Comparison of ENCODE assay signal across 29 mouse cellular contexts in the genomic region with DNA sequence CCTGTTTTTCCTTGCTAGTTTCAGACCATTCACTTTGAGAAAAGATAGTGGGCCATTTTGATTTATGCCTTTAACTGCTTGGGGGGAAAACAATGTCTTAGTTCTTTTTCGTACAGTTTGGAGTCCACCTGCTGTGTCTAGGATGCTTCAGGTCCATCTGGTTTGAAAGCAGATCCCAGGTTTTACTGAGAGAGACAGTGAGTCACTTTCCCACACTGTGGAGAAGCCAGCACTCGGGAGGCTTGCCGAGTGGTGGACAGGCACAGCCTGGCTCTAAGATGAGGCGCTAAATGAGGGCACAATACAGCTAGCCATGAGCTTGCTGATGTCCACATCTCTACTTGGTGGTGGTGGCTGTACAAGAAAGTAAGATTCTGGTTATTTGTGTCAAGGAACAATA.
"Had no signal": no experiment of that assay in that cellular context is flagged by ENCODE, and none has a peak within 500 bp of the region (broad histone marks: within the 10 kb centered on the region; RNA-seq: fewer than 3 reads in every experiment).

No protein-coding gene starts in this region.

- H3K4me3 ChIP-seq: embryonic facial prominence, embryonic 10.5 days; embryonic facial prominence, embryonic 12.5 days; embryonic facial prominence, embryonic 13.5 days; embryonic facial prominence, embryonic 15.5 days; erythroblast, embryonic 14.5 days; forebrain, embryonic 10.5 days; forebrain, embryonic 12.5 days; forebrain, embryonic 13.5 days; forebrain, embryonic 15.5 days; gastrocnemius, adult 2 months; heart, adult 2 months; heart, embryonic 10.5 days had no signal

- H3K27ac ChIP-seq: embryonic facial prominence, embryonic 10.5 days; embryonic facial prominence, embryonic 12.5 days; embryonic facial prominence, embryonic 13.5 days; embryonic facial prominence, embryonic 15.5 days; forebrain, embryonic 10.5 days; forebrain, embryonic 12.5 days; forebrain, embryonic 13.5 days; forebrain, embryonic 15.5 days; gastrocnemius, adult 2 months; heart, adult 2 months; heart, embryonic 10.5 days had no signal

- ATAC-seq: forebrain, embryonic 13.5 days; forebrain, embryonic 14.5 days; forebrain, embryonic 15.5 days; forebrain, embryonic 16.5 days; forebrain, postnatal 0 days had no signal

- DNase-seq: cerebellum, adult 8-10 months; cerebellum, adult 9-10 months; cerebellum, adult 9-11 months; cerebellum, postnatal 10 days; cerebellum, postnatal 14 days; cerebellum, postnatal 25 days; cerebellum, postnatal 36 days; embryo, embryonic 11 days; forebrain, postnatal 0 days; gastrocnemius, adult 2 months; gastrocnemius, postnatal 10 days; gastrocnemius, postnatal 14 days; gastrocnemius, postnatal 25 days; gastrocnemius, postnatal 36 days; heart, adult 11 months; heart, adult 18-20 months; heart, adult 2 months had no signal
